Mouse (Mus musculus) yolk sac, embryonic 10.5 days (tissue): ENCODE measurements at regions not wholly inside any gene's neighbourhood (a gene's known extent, or its start where the extent isn't known, plus 50 kb on each side); places are given as distances from the start of the nearest gene placed in this dataset.
"Not testable (repeated sequence)": the region's sequence is repeated elsewhere in the genome, so short reads cannot be mapped to it uniquely, and the experiment has no call there.

Experiments used
- DNase-seq: peaks from one replicate; pipeline ENCODE4 v3.0.0-alpha.2; 2017; ENCODE audit warnings: low spot score

- DNase-seq, result peak; percentile 86
These were observed 80.1 kb upstream of the Riok2 start for GRCm38 (mm10) chr17:17293932-17294534.

GRCm38 (mm10) chr17:17295037-17295436, 79.1 kb upstream of the Riok2 start:
- DNase-seq, result not testable (repeated sequence)

- not testable (repeated sequence) for DNase-seq
These were observed 70.6 kb upstream of the Riok2 start for GRCm38 (mm10) chr17:17303496-17303895.
